Comparison of ENCODE assay signal across 33 mouse cellular contexts in genomic region chr11:58129302-58129843, GRCm38 (mm10). TPM values are rescaled to one million over a fixed set of nuclear protein-coding genes. Genes with fewer than 3 reads are reported as not detected.
A peak's percentile ranks its signal among the peaks of the same experiment; 100 is the strongest.
DNase-seq lines count a peak whose midpoint lies in the region; ATAC-seq and TF ChIP-seq lines count a peak whose summit lies in the region.
"Had no signal": no experiment of that assay in that cellular context is flagged by ENCODE, and none has a peak within 500 bp of the region (broad histone marks: within the 10 kb centered on the region; RNA-seq: fewer than 3 reads in every experiment).

No protein-coding gene starts in this region.

- H3K4me1 ChIP-seq in kidney, embryonic 16.5 days (ENCODE audit: insufficient read depth, low read length): no peaks in the 10 kb centered on the region
- peaks cover 25% of the 10 kb centered on the region for H3K4me1 ChIP-seq in liver, embryonic 13.5 days (replicated peaks)
- H3K4me1 ChIP-seq: embryonic facial prominence, embryonic 12.5 days; embryonic facial prominence, embryonic 15.5 days; hindbrain, embryonic 12.5 days; hindbrain, embryonic 15.5 days had no signal

- TF ChIP-seq CTCF in gastrocnemius, adult 2 months (IDR thresholded peaks at IDR 0.05): no peak

- peak overlapping the region; percentile 70 for H3K27ac ChIP-seq in gastrocnemius, adult 2 months
- 0 out of 2 replicates have a peak overlapping the region, but pooled peaks have one; percentile 13 for H3K27ac ChIP-seq in kidney, embryonic 16.5 days (ENCODE audit: low read length)
- H3K27ac ChIP-seq in liver, embryonic 13.5 days: no peak overlapping the region
- H3K27ac ChIP-seq: embryonic facial prominence, embryonic 12.5 days; embryonic facial prominence, embryonic 15.5 days; hindbrain, embryonic 12.5 days; hindbrain, embryonic 15.5 days had no signal

- intact Hi-C loops in gastrocnemius, adult 2 months (cut with DNase I): no loop called here

- H3K9me3 ChIP-seq in kidney, embryonic 16.5 days (ENCODE audit: low read length): no peaks in the 10 kb centered on the region
- no peaks in the 10 kb centered on the region for H3K9me3 ChIP-seq in liver, embryonic 13.5 days (replicated peaks)
- H3K9me3 ChIP-seq: embryonic facial prominence, embryonic 12.5 days; embryonic facial prominence, embryonic 15.5 days; hindbrain, embryonic 12.5 days; hindbrain, embryonic 15.5 days had no signal

- no peaks in the 10 kb centered on the region for H3K27me3 ChIP-seq in kidney, embryonic 16.5 days (ENCODE audit: insufficient read depth, low read length)
- no peaks in the 10 kb centered on the region for H3K27me3 ChIP-seq in liver, embryonic 13.5 days
- H3K27me3 ChIP-seq: embryonic facial prominence, embryonic 12.5 days; embryonic facial prominence, embryonic 15.5 days; hindbrain, embryonic 12.5 days; hindbrain, embryonic 15.5 days had no signal

- no peak overlapping the region for H3K4me2 ChIP-seq in kidney, embryonic 16.5 days (replicated peaks; ENCODE audit: low read depth, low read length)
- no peak overlapping the region for H3K4me2 ChIP-seq in liver, embryonic 13.5 days
- H3K4me2 ChIP-seq: embryonic facial prominence, embryonic 12.5 days; embryonic facial prominence, embryonic 15.5 days; heart, embryonic 11.5 days; hindbrain, embryonic 12.5 days; hindbrain, embryonic 15.5 days had no signal

- DNase-seq in gastrocnemius, adult 2 months: no peak
- no peak for DNase-seq in gastrocnemius, postnatal 4 days (ENCODE audit: low spot score in 2 of 2)
- no peak for DNase-seq in kidney, postnatal 25 days
- DNase-seq in liver, embryonic 13.5 days: no peak
- DNase-seq in liver: no peak
- DNase-seq in embryo, embryonic 9.5 days (ENCODE audit: extremely low spot score): no peak
- DNase-seq: adrenal gland, adult 8-10 months; adrenal gland, postnatal 25 days; cerebellum, adult 11-12 months; cerebellum, adult 8-10 months; cerebellum, postnatal 10 days; cerebellum, postnatal 36 days; embryo, embryonic 11 days; gastrocnemius, postnatal 36 days; heart, adult 11 months had no signal

- peak overlapping the region; percentile 9; the same call in 1 of the 2 replicates for H3K4me3 ChIP-seq in gastrocnemius, adult 2 months
- H3K4me3 ChIP-seq in kidney, embryonic 16.5 days (ENCODE audit: low read length): no peak overlapping the region
- H3K4me3 ChIP-seq in liver, embryonic 13.5 days (replicated peaks): no peak overlapping the region
- H3K4me3 ChIP-seq: embryonic facial prominence, embryonic 12.5 days; embryonic facial prominence, embryonic 15.5 days; hindbrain, embryonic 12.5 days; hindbrain, embryonic 15.5 days had no signal

- H3K36me3 ChIP-seq in kidney, embryonic 16.5 days (ENCODE audit: insufficient read depth, low read length): peaks cover 58% of the 10 kb centered on the region
- H3K36me3 ChIP-seq in liver, embryonic 13.5 days: peaks cover 93% of the 10 kb centered on the region

- peak; percentile 78 for ATAC-seq in kidney, embryonic 16.5 days (ENCODE audit: low FRiP score, low TSS enrichment)
- ATAC-seq in liver, embryonic 13.5 days (ENCODE audit: low read depth): no peak
- no peak for ATAC-seq in inflammation-experienced regulatory T-cells, adult 6 months
- ATAC-seq: activated CD4-positive, CD25-positive, alpha-beta regulatory T cell, adult 4 months; forebrain, embryonic 14.5 days had no signal

- H3K9ac ChIP-seq in kidney, embryonic 16.5 days (replicated peaks; ENCODE audit: low read length): no peak overlapping the region
- 0 out of 2 replicates have a peak overlapping the region, but pooled peaks have one; percentile 14 for H3K9ac ChIP-seq in liver, embryonic 13.5 days
- H3K9ac ChIP-seq: embryonic facial prominence, embryonic 12.5 days; embryonic facial prominence, embryonic 15.5 days; hindbrain, embryonic 12.5 days; hindbrain, embryonic 15.5 days had no signal

- 23% methylated on average over 6 of the region's 6 CpGs for WGBS in kidney, embryonic 16.5 days
- 81% methylated on average over 6 of the region's 6 CpGs for WGBS in liver, embryonic 13.5 days (ENCODE audit: insufficient replicate concordance)

RNA-seq across cellular contexts. Expression of gene Cnot8, which starts 25.4 kb away (rescaled TPM):
- total RNA-seq in gastrocnemius, adult 2 months (2021): 10 to 100 TPM; 28.4 to 38.0 TPM
- 10 to 100 TPM; 47.5 to 48.9 TPM for total RNA-seq in gastrocnemius, postnatal 4 days (2021)
- 89.4 and 93.5 TPM in 2 replicates for polyA plus RNA-seq in kidney, embryonic 16.5 days (2015; fragmentation: Nextera tagmentation; extraction: Ambion mirVana)
- polyA plus RNA-seq in liver, embryonic 13.5 days (2015; fragmentation: Nextera tagmentation; extraction: Ambion mirVana): 39.8 and 44.9 TPM in 2 replicates
- polyA plus RNA-seq in inflammation-experienced regulatory T-cells, adult 6 months (2017; shearing (Covaris generic)): 10 to 100 TPM; 78.6 to 90.1 (median 89.4) TPM

RNA-seq across cellular contexts. Expression of gene Gm12248, which starts 36.4 kb away (rescaled TPM):
- not detected for total RNA-seq in gastrocnemius, adult 2 months (2021)
- not detected for total RNA-seq in gastrocnemius, postnatal 4 days (2021)
- not detected in 2 replicates for polyA plus RNA-seq in kidney, embryonic 16.5 days (2015; fragmentation: Nextera tagmentation; extraction: Ambion mirVana)
- polyA plus RNA-seq in liver, embryonic 13.5 days (2015; fragmentation: Nextera tagmentation; extraction: Ambion mirVana): not detected in 2 replicates
- under 1 TPM in 1 of 3 experiments, not detected in 2; 0.62 TPM for polyA plus RNA-seq in inflammation-experienced regulatory T-cells, adult 6 months (2017; shearing (Covaris generic))
- total RNA-seq: gastrocnemius, postnatal 10 days; gastrocnemius, postnatal 36 days; heart, adult 8-10 months; heart, postnatal 25 days; hematopoietic stem cell, adult 5-6 weeks had no signal
- polyA plus RNA-seq: brain, embryonic 14.5 days; cortical plate, adult 2 months; embryonic facial prominence, embryonic 12.5 days; embryonic facial prominence, embryonic 15.5 days; forebrain, embryonic 11.5 days; forebrain, embryonic 14.5 days; heart, embryonic 11.5 days; heart, embryonic 14.5 days; heart, postnatal 0 days had no signal

RNA-seq across cellular contexts. Expression of gene Gemin5, which starts 39.0 kb away (rescaled TPM):
- 10 to 100 TPM in 1 of 2 experiments, 1 to 10 TPM in 1; 8.7 to 10.9 TPM for total RNA-seq in gastrocnemius, adult 2 months (2021)
- 10 to 100 TPM; 14.8 to 15.3 TPM for total RNA-seq in gastrocnemius, postnatal 4 days (2021)
- polyA plus RNA-seq in kidney, embryonic 16.5 days (2015; fragmentation: Nextera tagmentation; extraction: Ambion mirVana): 22.5 and 24.0 TPM in 2 replicates
- polyA plus RNA-seq in liver, embryonic 13.5 days (2015; fragmentation: Nextera tagmentation; extraction: Ambion mirVana): 15.5 and 16.0 TPM in 2 replicates
- 1 to 10 TPM; 5.7 to 6.4 (median 5.9) TPM for polyA plus RNA-seq in inflammation-experienced regulatory T-cells, adult 6 months (2017; shearing (Covaris generic))

RNA-seq across cellular contexts. Expression of gene Mrpl22, which starts 42.1 kb away (rescaled TPM):
- total RNA-seq in gastrocnemius, adult 2 months (2021): 10 to 100 TPM; 35.6 to 45.8 TPM
- total RNA-seq in gastrocnemius, postnatal 4 days (2021): 10 to 100 TPM; 54.1 to 59.7 TPM
- 132 and 138 TPM in 2 replicates for polyA plus RNA-seq in kidney, embryonic 16.5 days (2015; fragmentation: Nextera tagmentation; extraction: Ambion mirVana)
- polyA plus RNA-seq in liver, embryonic 13.5 days (2015; fragmentation: Nextera tagmentation; extraction: Ambion mirVana): 134 and 138 TPM in 2 replicates
- 10 to 100 TPM; 58.3 to 73.6 (median 64.8) TPM for polyA plus RNA-seq in inflammation-experienced regulatory T-cells, adult 6 months (2017; shearing (Covaris generic))
